Mouse (Mus musculus): ENCODE results near the gene Pdxdc1. TPM values are rescaled to one million over a fixed set of nuclear protein-coding genes. Genes with fewer than 3 reads are reported as not detected.

Gene Pdxdc1
- polyA plus RNA-seq, 1 experiment, result 36.0 TPM

DNA sequence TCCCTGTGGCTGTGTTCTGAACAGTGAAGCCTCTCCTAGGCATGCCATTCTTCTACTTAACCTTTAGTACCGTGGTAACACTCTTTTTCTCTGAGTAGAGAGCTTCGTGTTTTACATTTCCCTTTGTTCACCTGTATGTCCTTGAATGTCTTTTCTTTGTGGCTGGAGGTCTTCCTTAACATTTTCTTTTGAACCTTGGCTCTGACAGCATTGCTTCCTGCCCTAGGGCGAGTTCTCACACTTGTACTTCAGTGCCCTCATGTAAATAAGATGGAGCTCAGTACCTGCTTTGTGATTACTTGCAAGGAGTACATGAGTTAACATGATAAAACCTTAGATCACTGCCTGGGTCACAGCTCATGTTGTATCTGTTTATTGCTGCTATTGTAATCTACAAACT lies 117.0 kb downstream of the Pdxdc1 start:
- peaks cover 43% of the 10 kb centered on the region for H3K79me2 ChIP-seq (ENCODE audit: control insufficient read depth, insufficient read depth)
- H3ac ChIP-seq (ENCODE audit: control insufficient read depth, insufficient read length, low read depth), result no peak overlapping the region
- peaks cover 21% of the 10 kb centered on the region for H3K79me3 ChIP-seq (ENCODE audit: low read depth)
- no peak overlapping the region for H3K4me3 ChIP-seq (ENCODE audit: insufficient read depth, poor library complexity, severe bottlenecking)
- no peaks in the 10 kb centered on the region for H3K27me3 ChIP-seq (ENCODE audit: control insufficient read depth, insufficient read depth, insufficient read length)
- TF ChIP-seq MYOG (IDR thresholded peaks at IDR 0.05; ENCODE audit: control insufficient read depth, extremely low read depth, insufficient read length) (no peak), USF1 (IDR thresholded peaks at IDR 0.05; ENCODE audit: low read depth) (no peak), FOSL1 (IDR thresholded peaks at IDR 0.05; ENCODE audit: insufficient read depth, low read length, poor library complexity, severe bottlenecking) (no peak), MAX (IDR thresholded peaks at IDR 0.05) (no peak), MYOD1 (IDR thresholded peaks at IDR 0.05; ENCODE audit: control insufficient read depth, insufficient read length, low read depth) (no peak), CEBPB (IDR thresholded peaks at IDR 0.05; ENCODE audit: low read depth) (no peak), CTCF (IDR thresholded peaks at IDR 0.05; ENCODE audit: control insufficient read depth, insufficient read depth, insufficient read length) (no peak)
- H3K36me3 ChIP-seq (ENCODE audit: control insufficient read depth, insufficient read depth), result peaks cover 69% of the 10 kb centered on the region

Small RNA genes within 50 kb of the gene (microRNA-seq; reads per million reads assigned to microRNA genes)
- gene Gm27734 (ENCODE audit: borderline microRNAs expressed), result not detected

Other genes with a start within 250 kb of the Pdxdc1 start
- gene Parn, start 235.0 kb downstream of the Pdxdc1 start, polyA plus RNA-seq (2012; fragmentation: generic; extraction: Trizol), result 15.8 TPM
- gene Bfar, start 231.3 kb downstream of the Pdxdc1 start, polyA plus RNA-seq (2012; fragmentation: generic; extraction: Trizol), result 5.7 TPM
- 2.0 TPM for gene 3110001I22Rik, start 231.2 kb downstream of the Pdxdc1 start, polyA plus RNA-seq (2012; fragmentation: generic; extraction: Trizol)
- gene Pla2g10, start 172.1 kb downstream of the Pdxdc1 start, polyA plus RNA-seq (2012; fragmentation: generic; extraction: Trizol), result not detected
- gene Rrn3, start 122.4 kb downstream of the Pdxdc1 start, polyA plus RNA-seq (2012; fragmentation: generic; extraction: Trizol), result 44.3 TPM
- gene Ntan1, start 84.3 kb downstream of the Pdxdc1 start, polyA plus RNA-seq (2012; fragmentation: generic; extraction: Trizol), result 39.4 TPM
- 0.51 TPM for gene Mpv17l, start within 50 bp of the Pdxdc1 start, polyA plus RNA-seq (2012; fragmentation: generic; extraction: Trizol)
- 0.02 TPM for gene 2900011O08Rik, start 83.5 kb upstream of the Pdxdc1 start, polyA plus RNA-seq (2012; fragmentation: generic; extraction: Trizol)
- gene Ifitm7, start 83.8 kb upstream of the Pdxdc1 start, polyA plus RNA-seq (2012; fragmentation: generic; extraction: Trizol), result not detected